Mouse (Mus musculus) stomach, postnatal 0 days (tissue): ENCODE results near the gene Ubr4.
"Not testable (repeated sequence)": the region's sequence is repeated elsewhere in the genome, so short reads cannot be mapped to it uniquely, and the experiment has no call there.

Source experiments
- CTCF ChIP-seq: IDR thresholded peaks from 2 replicates; pipeline ENCODE4 v1.5.1; 2016; ENCODE audit warnings: antibody characterized with exemption, low read depth, mild to moderate bottlenecking, moderate library complexity
- EP300 ChIP-seq: optimal IDR thresholded peaks from 2 replicates; pipeline ENCODE3; 2016; ENCODE audit warnings: antibody characterized with exemption

- not testable (repeated sequence) for TF ChIP-seq CTCF, EP300
Observed at GRCm38 (mm10) chr4:139530248-139530647, 177.8 kb downstream of the Ubr4 start, which contains the start of gene Iffo2.
